Mouse (Mus musculus) lung, adult 2 months (tissue): ENCODE results near the gene Arl5c.

Experiments
- CTCF ChIP-seq: fragments of 200-500 bp; IDR thresholded peaks from 2 replicates; pipeline ENCODE4 v1.5.1; 2011; ENCODE audit warnings: mild to moderate bottlenecking, low read length, control low read depth; ENCODE audit not compliant: insufficient read depth
- POLR2A ChIP-seq: fragments of 200-500 bp; IDR thresholded peaks from 2 replicates; pipeline ENCODE4 v1.6.1; 2011; ENCODE audit warnings: low read depth, mild to moderate bottlenecking, control low read depth, low read length, borderline replicate concordance; ENCODE audit errors: extremely low read depth

- no peak for TF ChIP-seq CTCF
- no peak for TF ChIP-seq POLR2A
Measured at GRCm38 (mm10) chr11:97974746-97975145, 21.2 kb downstream of the Arl5c start.
